Mouse (Mus musculus): ENCODE results near the gene Pced1a. TPM values are rescaled to one million over a fixed set of nuclear protein-coding genes. Genes with fewer than 3 reads are reported as not detected.

The Pced1a gene
- total RNA-seq (2021), result 1 to 10 TPM; 3.8 to 4.5 TPM
- long read RNA-seq, experiment 1, partial matches to known transcripts, result 2 of 3 reads
- long read RNA-seq, experiment 1, other reads (novel, unspliced or antisense), result 1 of 3 reads
- long read RNA-seq, experiment 2, partial matches to known transcripts, result 0 of 4 reads
- long read RNA-seq, experiment 2, other reads (novel, unspliced or antisense), result 4 of 4 reads

DNA sequence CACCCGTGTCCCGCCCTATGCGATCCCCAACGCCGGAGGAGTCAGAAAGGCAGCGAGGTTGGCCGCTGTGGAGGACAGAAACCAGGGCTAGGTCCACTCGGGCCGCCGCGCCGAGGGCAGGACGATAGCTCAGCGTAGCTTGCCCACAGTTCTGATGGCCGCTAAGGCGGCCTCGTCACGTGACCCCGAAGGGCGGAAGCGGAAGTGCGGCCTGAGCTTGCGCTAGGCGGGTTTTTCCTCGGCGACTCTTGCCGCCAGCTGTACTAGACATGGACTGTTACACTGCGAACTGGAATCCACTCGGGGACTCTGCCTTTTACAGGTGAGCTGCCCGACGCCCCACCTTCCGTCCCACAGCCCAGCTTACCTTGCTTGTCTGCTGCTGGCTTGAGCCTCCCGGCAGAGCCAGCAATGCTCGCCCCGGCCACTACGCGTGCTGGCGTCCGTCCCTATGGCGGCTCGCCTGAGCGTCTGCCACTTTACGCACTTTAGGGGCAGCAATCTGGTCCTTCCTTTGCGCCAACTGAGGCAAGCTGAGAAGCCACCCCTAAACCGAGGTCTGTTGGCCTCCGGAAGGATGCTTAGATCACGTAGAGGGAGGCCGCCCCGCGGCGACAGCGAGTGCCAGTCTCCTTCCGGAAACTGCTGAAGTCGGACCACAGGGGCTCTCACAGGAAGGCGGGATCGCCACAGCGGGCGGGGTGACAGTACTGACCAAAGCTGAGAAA lies at the start of gene Pced1a, which contains the start of gene Vps16:
Gene Pced1a (minus strand): TSS at position 576 of the 728 bp plus-strand sequence.
Gene Vps16 (plus strand): TSS at position 214 of the 728 bp plus-strand sequence.
- DNase-seq, result peak; percentile 90

DNA sequence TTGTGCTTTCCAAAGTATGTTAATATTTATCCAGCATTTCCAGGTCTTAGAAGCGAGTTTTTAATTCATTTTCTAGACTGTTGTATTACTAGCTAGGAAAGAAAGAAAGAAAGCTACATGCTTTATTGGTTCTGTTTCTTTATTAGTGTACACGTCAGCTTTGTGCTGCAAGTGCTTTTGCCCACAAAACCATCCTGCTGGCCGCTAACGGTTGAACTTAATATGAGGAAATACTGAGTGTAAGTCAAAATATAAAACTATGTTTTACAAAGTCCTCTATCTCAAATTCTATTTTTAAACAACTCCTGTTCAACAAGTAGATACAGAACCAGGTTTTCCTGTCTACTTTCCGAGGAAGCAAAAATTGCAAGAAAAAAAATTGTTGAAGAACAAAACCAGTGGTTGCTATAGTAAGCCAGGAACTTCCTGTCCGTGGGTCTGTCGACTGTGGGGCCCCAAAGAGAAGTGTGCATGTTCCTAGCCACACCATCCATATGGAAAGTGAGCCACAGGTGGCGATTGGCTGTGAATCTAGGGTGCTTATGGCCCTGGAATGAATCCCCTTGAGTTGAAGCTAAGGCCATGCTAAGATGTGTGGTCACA lies 48.5 kb upstream of the Pced1a start:
- no peak for DNase-seq

GRCm38 (mm10) chr2:130469935-130470334 lies 45.4 kb upstream of the Pced1a start:
- no peak for DNase-seq

DNA sequence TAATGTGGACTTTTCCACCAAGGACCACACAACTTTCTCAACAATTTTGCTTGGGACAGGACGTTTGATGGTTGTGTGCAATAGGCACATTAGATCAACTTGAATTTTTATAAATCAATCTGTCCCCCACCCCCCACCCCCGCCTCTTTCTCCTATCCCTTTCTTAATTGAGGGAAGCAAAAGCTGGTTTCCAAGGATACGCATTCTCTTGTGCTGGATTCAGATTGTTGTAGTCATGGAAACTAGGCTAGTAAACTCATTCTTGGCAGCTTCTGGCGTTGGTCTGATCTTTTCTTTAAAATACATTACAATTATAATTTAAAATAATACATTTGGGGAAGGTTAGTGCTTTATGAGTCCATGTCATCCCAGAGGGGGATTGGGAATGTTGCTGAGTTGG lies 44.9 kb upstream of the Pced1a start:
- DNase-seq, result no peak

DNA sequence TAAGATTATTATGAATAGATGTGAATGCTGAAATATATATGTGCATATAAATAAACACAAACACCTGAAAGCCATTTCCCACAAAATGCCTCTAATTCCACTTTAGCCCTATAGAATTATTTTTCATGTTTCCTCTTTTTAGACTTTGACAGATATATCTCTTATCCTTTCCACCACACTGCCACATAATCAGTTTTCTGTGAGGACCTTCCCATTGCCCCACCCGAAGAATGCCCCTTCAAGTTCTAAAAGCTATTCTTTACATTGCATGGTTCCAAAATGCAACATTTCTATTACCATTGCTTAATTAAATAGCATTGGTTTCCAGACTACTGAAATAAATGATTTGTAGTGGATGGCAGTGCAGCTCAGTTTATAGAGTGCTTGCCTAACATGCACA lies 41.9 kb upstream of the Pced1a start:
- DNase-seq, result no peak

GRCm38 (mm10) chr2:130461287-130462071 lies 37.0 kb upstream of the Pced1a start:
- DNase-seq, result no peak

- no peak for DNase-seq
Observed at GRCm38 (mm10) chr2:130459576-130459975, 35.1 kb upstream of the Pced1a start.

- no peak for DNase-seq
Observed at GRCm38 (mm10) chr2:130457871-130458270, 33.4 kb upstream of the Pced1a start.

- no peak for DNase-seq
Observed at GRCm38 (mm10) chr2:130454748-130455370, 30.4 kb upstream of the Pced1a start.

DNA sequence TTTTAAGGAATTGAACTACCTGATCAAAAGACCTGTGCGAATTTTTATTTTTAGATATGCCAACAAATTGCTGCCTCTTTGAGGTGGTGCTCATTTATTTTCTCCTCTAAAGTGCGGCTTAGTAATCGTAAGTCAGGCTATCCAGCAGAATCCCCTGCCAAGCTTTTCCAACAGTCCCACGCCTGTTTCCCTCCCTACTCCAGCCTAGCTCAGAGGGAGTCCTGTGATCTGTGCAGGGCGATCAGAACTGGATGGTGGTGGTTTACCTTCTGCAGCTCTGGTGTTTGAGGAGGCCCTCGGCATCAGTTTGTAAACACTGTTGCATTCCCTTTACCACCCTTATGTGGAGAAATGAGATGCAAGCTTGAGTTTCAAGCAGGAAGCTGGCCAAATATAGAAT lies 28.9 kb upstream of the Pced1a start:
- DNase-seq, result no peak

DNA sequence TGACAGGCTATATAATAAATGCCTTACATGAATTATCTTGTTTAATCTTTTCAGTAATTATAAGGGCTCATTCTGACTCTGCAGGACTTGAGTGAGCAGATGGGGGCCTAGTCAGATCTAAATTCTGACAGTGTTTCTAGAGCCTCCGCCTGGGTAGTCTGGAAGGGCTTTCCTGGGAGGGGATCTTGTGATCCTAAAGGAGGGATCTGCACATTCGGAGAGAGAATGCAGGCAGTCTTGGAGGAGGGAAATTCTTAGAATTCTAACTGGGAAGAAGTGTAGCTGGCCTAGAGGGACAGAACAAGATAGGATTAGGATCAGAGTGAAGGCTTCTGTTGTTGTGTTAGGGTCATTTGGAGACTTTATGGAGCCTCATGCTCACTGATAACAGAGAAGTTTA lies 27.8 kb upstream of the Pced1a start:
- DNase-seq, result no peak

GRCm38 (mm10) chr2:130451727-130452090 lies 27.2 kb upstream of the Pced1a start:
- no peak for DNase-seq

- DNase-seq, result no peak
Observed at GRCm38 (mm10) chr2:130451086-130451726, 26.7 kb upstream of the Pced1a start.

GRCm38 (mm10) chr2:130450434-130450796 lies 25.9 kb upstream of the Pced1a start:
- DNase-seq, result no peak

DNA sequence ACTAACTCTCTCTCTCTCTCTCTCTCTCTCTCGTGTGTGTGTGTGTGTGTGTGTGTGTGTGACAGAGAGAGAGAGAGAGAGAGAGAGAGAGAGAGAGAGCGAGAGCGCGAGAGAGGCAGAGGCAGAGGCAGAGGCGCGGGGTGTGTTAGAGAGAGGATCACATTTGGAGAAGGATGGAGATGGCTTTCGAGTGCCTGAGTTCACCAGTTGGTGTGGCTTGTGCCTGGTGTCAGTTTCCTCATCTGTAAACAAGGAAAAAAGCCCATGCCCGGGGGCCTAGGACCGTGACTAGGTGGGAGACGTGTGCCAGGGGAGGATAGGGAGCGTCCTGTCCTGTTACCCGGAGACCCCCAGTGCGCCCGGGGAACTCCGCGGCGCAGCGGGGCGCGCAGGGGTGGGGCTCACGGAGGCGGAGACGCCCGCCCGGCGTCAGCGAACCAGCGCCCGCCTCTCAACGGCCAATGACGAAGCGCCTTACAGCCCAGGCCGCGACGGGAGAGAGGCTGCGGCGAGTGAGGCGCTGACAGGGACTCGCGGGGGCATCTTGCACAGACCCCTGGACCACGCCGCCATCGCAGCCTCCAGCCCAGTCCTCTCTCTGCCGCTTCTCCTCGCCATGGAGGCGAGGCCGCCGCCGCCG lies 25.4 kb upstream of the Pced1a start, which contains the start of gene Ptpra:
Gene Ptpra (plus strand): TSS at position 485 of the 640 bp plus-strand sequence.
- DNase-seq, result peak; percentile 90

DNA sequence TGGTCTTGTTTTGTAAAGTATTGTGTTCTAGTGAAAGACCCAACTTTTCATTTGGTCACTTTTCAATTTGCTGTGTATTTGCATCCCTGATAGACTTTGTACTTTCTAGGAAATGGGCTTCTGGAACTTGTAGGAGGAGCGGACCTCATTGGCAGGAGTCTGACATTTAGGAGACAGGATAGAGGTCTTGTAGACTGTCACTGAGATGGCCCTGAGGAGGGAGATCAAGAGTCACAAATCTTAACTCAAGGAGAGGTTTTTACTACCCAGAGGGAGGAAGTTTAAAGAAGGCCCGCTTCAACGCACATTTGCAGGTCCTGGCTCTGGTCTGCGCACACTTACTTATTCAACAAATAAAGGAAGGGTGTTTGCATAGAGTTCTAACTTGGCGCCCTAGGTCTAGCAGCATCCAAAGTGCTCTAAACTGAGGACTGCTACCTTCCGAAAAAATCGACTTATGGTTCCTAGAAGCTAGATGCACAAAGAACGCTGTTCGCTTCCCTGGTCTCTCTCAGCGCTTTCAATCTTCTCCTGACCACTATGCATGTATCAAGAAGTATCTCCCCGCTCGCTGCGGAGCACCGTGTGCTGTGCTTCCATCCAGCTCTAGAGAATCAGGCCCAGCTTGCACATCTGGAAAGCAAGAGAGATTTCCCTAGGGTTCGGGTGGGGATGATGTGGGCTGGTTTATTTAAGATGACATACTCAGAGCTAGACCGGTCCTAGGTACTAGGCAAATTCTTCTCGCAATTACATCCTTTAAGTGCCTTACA lies 24.7 kb upstream of the Pced1a start:
- DNase-seq, result no peak

GRCm38 (mm10) chr2:130448449-130448848 lies 23.9 kb upstream of the Pced1a start:
- DNase-seq, result no peak

- DNase-seq, result no peak
Observed at GRCm38 (mm10) chr2:130442162-130442561, 17.7 kb upstream of the Pced1a start.

- no peak for DNase-seq
Observed at GRCm38 (mm10) chr2:130439840-130440480, 15.5 kb upstream of the Pced1a start.

DNA sequence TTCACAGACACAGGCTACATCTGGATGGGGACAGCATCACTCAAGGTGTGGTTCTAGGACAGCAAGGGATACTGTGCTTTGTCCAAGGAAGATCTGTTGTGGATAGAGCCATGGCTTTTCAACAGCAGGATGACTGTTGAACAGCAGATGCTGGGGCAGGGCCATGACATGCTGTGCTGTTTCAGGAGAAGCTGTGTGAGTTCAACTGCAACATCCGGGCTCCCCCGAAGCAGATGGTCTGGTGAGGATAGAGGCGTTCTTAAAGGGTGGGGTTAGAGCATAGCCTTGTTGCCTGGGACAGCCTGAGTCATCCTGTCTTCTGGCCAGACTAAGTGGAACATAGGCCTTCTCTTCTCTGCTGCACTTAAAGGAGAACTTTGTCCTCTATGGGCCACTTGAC lies 14.4 kb upstream of the Pced1a start:
- no peak for DNase-seq
